Comparison of ENCODE assay signal across 8 mouse cellular contexts in the genomic region with DNA sequence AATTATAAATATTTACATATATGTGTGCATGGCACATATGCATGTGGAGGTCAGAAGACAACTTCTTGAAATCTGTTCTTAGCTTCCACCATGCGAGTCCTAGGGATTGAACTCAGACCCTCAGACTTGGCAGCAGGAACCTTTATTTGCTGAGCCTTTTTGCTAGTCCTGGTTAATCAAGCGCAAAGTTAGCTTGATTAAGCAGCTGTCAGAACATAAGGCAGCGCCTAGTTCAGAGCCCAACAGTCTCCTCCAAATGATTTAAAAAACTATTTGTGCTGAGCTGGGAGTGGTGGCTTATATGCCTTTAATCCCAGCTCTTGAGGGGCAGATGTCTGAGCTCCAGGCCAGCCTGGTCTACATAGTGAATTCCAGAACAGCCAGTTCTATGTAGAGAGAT. TPM values are rescaled to one million over a fixed set of nuclear protein-coding genes. Genes with fewer than 3 reads are reported as not detected.
DNase-seq lines count a peak whose midpoint lies in the region; ATAC-seq and TF ChIP-seq lines count a peak whose summit lies in the region.

No protein-coding gene starts in this region.

- TF ChIP-seq CTCF in E14TG2a.4 (conservative IDR thresholded peaks at IDR 0.05; ENCODE audit: low read length): no peak
- TF ChIP-seq CTCF in liver, embryonic 14.5 days (IDR thresholded peaks at IDR 0.05; ENCODE audit: low read depth): no peak
- no peak for TF ChIP-seq CTCF in thymus, adult 2 months (IDR thresholded peaks at IDR 0.05; ENCODE audit: borderline replicate concordance, control insufficient read depth, extremely low read depth, insufficient read depth, low read length, poor library complexity)

- TF ChIP-seq EP300 in liver, embryonic 14.5 days (IDR thresholded peaks at IDR 0.05; ENCODE audit: low read depth): no peak

- no peak for ATAC-seq in forebrain, embryonic 14.5 days
- ATAC-seq in liver, embryonic 14.5 days (ENCODE audit: insufficient read depth): no peak

- H3K27me3 ChIP-seq in heart, embryonic 10.5 days (ENCODE audit: insufficient read depth, poor library complexity, severe bottlenecking): no peaks in the 10 kb centered on the region
- H3K27me3 ChIP-seq in E14TG2a.4 (ENCODE audit: insufficient read depth, low read length): no peaks in the 10 kb centered on the region
- H3K27me3 ChIP-seq in forebrain, embryonic 14.5 days (replicated peaks; ENCODE audit: control insufficient read depth, insufficient read depth, low read length): no peaks in the 10 kb centered on the region
- no peaks in the 10 kb centered on the region for H3K27me3 ChIP-seq in liver, embryonic 14.5 days (ENCODE audit: control insufficient read depth, insufficient read depth, low read length)
- H3K27me3 ChIP-seq in thymus, adult 2 months (ENCODE audit: control insufficient read depth, insufficient read depth, low read length): no peaks in the 10 kb centered on the region

- no peak for DNase-seq in heart, embryonic 10.5 days (ENCODE audit: low spot score)
- no peak for DNase-seq in heart, postnatal 14 days
- peak; percentile 71 for DNase-seq in forebrain, embryonic 14.5 days (ENCODE audit: low spot score)
- no peak for DNase-seq in liver, embryonic 14.5 days (ENCODE audit: low read depth in 3 of 3, low spot score in 3 of 3)
- DNase-seq in thymus, adult 2 months: no peak
- DNase-seq in thymus, postnatal 36 days: no peak
- DNase-seq in right cerebral cortex, postnatal 14 days: no peak

- WGBS in heart, embryonic 10.5 days: 83% methylated on average over 3 of the region's 3 CpGs
- 27% methylated on average over 3 of the region's 3 CpGs for WGBS in forebrain, embryonic 14.5 days
- WGBS in liver, embryonic 14.5 days (ENCODE audit: insufficient replicate concordance): 75% methylated on average over 3 of the region's 3 CpGs
- WGBS in thymus, adult 2 months: 97% methylated on average over 3 of the region's 3 CpGs

- H3K4me2 ChIP-seq in forebrain, embryonic 14.5 days (ENCODE audit: low read length): peak overlapping the region; percentile 93
- H3K4me2 ChIP-seq in liver, embryonic 14.5 days (ENCODE audit: low read depth): peak overlapping the region; percentile 91

- intact Hi-C loops in heart, postnatal 14 days (cut with DNase I): no loop called here

- H3K27ac ChIP-seq in heart, embryonic 10.5 days: peak overlapping the region; percentile 92
- 0 out of 2 replicates have a peak overlapping the region, but pooled peaks have one; percentile 99 for H3K27ac ChIP-seq in forebrain, embryonic 14.5 days (ENCODE audit: low read depth, low read length)
- no peak overlapping the region for H3K27ac ChIP-seq in liver, embryonic 14.5 days
- H3K27ac ChIP-seq in thymus, adult 2 months (ENCODE audit: control insufficient read depth, insufficient read depth, low read length): no peak overlapping the region

- H3K4me1 ChIP-seq in heart, embryonic 10.5 days: peaks cover 26% of the 10 kb centered on the region
- peaks cover 45% of the 10 kb centered on the region for H3K4me1 ChIP-seq in E14TG2a.4 (replicated peaks; ENCODE audit: low read depth, low read length)
- H3K4me1 ChIP-seq in forebrain, embryonic 14.5 days (ENCODE audit: control insufficient read depth, insufficient read depth, low read length): peaks cover 20% of the 10 kb centered on the region
- peaks cover 0 to 10% of the 10 kb centered on the region in 2 experiments; a peak in 1 of 4 replicates for H3K4me1 ChIP-seq in liver, embryonic 14.5 days (replicated peaks; ENCODE audit: control insufficient read depth in 2 of 2, insufficient read depth in 2 of 2, low read length in 1 of 2)
- peaks cover 10% of the 10 kb centered on the region for H3K4me1 ChIP-seq in thymus, adult 2 months (replicated peaks; ENCODE audit: control insufficient read depth, insufficient read depth, low read length)

- H3K36me3 ChIP-seq in heart, embryonic 10.5 days: peaks cover 19% of the 10 kb centered on the region
- peaks cover 33% of the 10 kb centered on the region for H3K36me3 ChIP-seq in E14TG2a.4 (ENCODE audit: insufficient read depth, low read length)
- H3K36me3 ChIP-seq in forebrain, embryonic 14.5 days (ENCODE audit: control insufficient read depth, insufficient read depth, low read length): peaks cover 6% of the 10 kb centered on the region; the same call in 1 of the 2 replicates
- no peaks in the 10 kb centered on the region for H3K36me3 ChIP-seq in liver, embryonic 14.5 days (replicated peaks; ENCODE audit: control insufficient read depth, insufficient read depth, low read depth)
- H3K36me3 ChIP-seq in thymus, adult 2 months (ENCODE audit: control insufficient read depth, insufficient read depth, low read length): no peaks in the 10 kb centered on the region

- H3K9me3 ChIP-seq in heart, embryonic 10.5 days: no peaks in the 10 kb centered on the region
- no peaks in the 10 kb centered on the region for H3K9me3 ChIP-seq in E14TG2a.4 (ENCODE audit: low read length)
- no peaks in the 10 kb centered on the region for H3K9me3 ChIP-seq in forebrain, embryonic 14.5 days (replicated peaks; ENCODE audit: control insufficient read depth, low read length)
- no peaks in the 10 kb centered on the region for H3K9me3 ChIP-seq in liver, embryonic 14.5 days (ENCODE audit: control insufficient read depth, low read length)

- peak overlapping the region; percentile 88; the same call in 1 of the 2 replicates for H3K9ac ChIP-seq in forebrain, embryonic 14.5 days (ENCODE audit: low read length)
- no peak overlapping the region for H3K9ac ChIP-seq in liver, embryonic 14.5 days (replicated peaks)

- peak overlapping the region; percentile 68 for H3K4me3 ChIP-seq in heart, embryonic 10.5 days
- H3K4me3 ChIP-seq in E14TG2a.4 (replicated peaks; ENCODE audit: low read length): peak overlapping the region; percentile 87
- peak overlapping the region; percentile 59 for H3K4me3 ChIP-seq in forebrain, embryonic 14.5 days (ENCODE audit: low read depth, low read length)
- H3K4me3 ChIP-seq in liver, embryonic 14.5 days (ENCODE audit: insufficient read depth in 1 of 2, low read depth in 2 of 2, low read length in 2 of 2): no peak overlapping the region
- H3K4me3 ChIP-seq in thymus, adult 2 months (ENCODE audit: control insufficient read depth, insufficient read depth, low read length): no peak overlapping the region

- TF ChIP-seq POLR2A in thymus, adult 2 months (IDR thresholded peaks at IDR 0.05; ENCODE audit: control insufficient read depth, extremely low read depth, insufficient read depth, low read length, poor library complexity): no peak

RNA-seq across cellular contexts. Expression of a gene that starts 1.5 kb away (rescaled TPM):
- 77.0 and 87.4 TPM in 2 replicates for polyA plus RNA-seq in heart, embryonic 10.5 days (2016; fragmentation: Nextera tagmentation; extraction: Ambion mirVana)
- total RNA-seq in heart, postnatal 14 days (2021): 10 to 100 TPM; 19.0 to 19.6 TPM
- 81.2 and 87.4 TPM in 2 replicates for polyA plus RNA-seq in forebrain, embryonic 14.5 days (2014; fragmentation: Nextera tagmentation; extraction: Ambion mirVana)
- 12.2 and 12.8 TPM in 2 replicates for polyA plus RNA-seq in liver, embryonic 14.5 days (2012; rRNA removed)
- 14.8 and 20.5 TPM in 2 replicates for polyA plus RNA-seq in liver, embryonic 14.5 days (2014; fragmentation: Nextera tagmentation; extraction: Ambion mirVana)
- polyA plus RNA-seq in thymus, adult 2 months (2012; rRNA removed): 85.7 and 91.3 TPM in 2 replicates

RNA-seq across cellular contexts. Expression of a gene that starts 28.8 kb away (rescaled TPM):
- polyA plus RNA-seq in heart, embryonic 10.5 days (2016; fragmentation: Nextera tagmentation; extraction: Ambion mirVana): 7.5 and 11.3 TPM in 2 replicates
- total RNA-seq in heart, postnatal 14 days (2021): 10 to 100 TPM; 65.0 to 65.3 TPM
- 16.2 and 17.1 TPM in 2 replicates for polyA plus RNA-seq in forebrain, embryonic 14.5 days (2014; fragmentation: Nextera tagmentation; extraction: Ambion mirVana)
- 4.3 and 4.5 TPM in 2 replicates for polyA plus RNA-seq in liver, embryonic 14.5 days (2012; rRNA removed)
- polyA plus RNA-seq in liver, embryonic 14.5 days (2014; fragmentation: Nextera tagmentation; extraction: Ambion mirVana): 2.4 and 2.8 TPM in 2 replicates
- polyA plus RNA-seq in thymus, adult 2 months (2012; rRNA removed): 70.5 and 79.5 TPM in 2 replicates

Comparison
In these comparisons a context has a peak if more than half of its experiments do, and no peak if none do; other contexts are left out.
1. H3K27ac ChIP-seq: peak in heart, embryonic 10.5 days (single experiment) and forebrain, embryonic 14.5 days (single experiment); none in liver, embryonic 14.5 days (single experiment) and thymus, adult 2 months (single experiment).
2. H3K4me3 ChIP-seq: peak in heart, embryonic 10.5 days (single experiment), E14TG2a.4 (single experiment) and forebrain, embryonic 14.5 days (single experiment); none in liver, embryonic 14.5 days (0 of 2) and thymus, adult 2 months (single experiment).